Mouse (Mus musculus): ENCODE data around the gene Donson. TPM values are rescaled to one million over a fixed set of nuclear protein-coding genes. Genes with fewer than 3 reads are reported as not detected.

Gene Donson
- polyA plus RNA-seq, 1 experiment from 2014 or later: 38.5 TPM

- DNase-seq (ENCODE audit: low spot score) (no peak), ATAC-seq (ENCODE audit: low FRiP score) (no peak)
- Histone ChIP-seq H3K27me3 (ENCODE audit: control insufficient read depth, insufficient read depth, low read length) (no peaks in the 10 kb centered on the region), H3K9ac (ENCODE audit: low read depth, low read length) (no peak overlapping the region), H3K4me3 (ENCODE audit: low read depth, low read length) (no peak overlapping the region), H3K9me3 (ENCODE audit: control insufficient read depth, low read length) (no peaks in the 10 kb centered on the region), H3K27ac (ENCODE audit: low read depth, low read length) (no peak overlapping the region), H3K4me2 (replicated peaks; ENCODE audit: low read depth, low read length) (no peak overlapping the region), H3K36me3 (ENCODE audit: control insufficient read depth, insufficient read depth, low read length) (peaks cover 18% of the 10 kb centered on the region), H3K4me1 (replicated peaks; ENCODE audit: control insufficient read depth, insufficient read depth, low read length) (no peaks in the 10 kb centered on the region)
- WGBS: 90% methylated on average over 4 of the region's 4 CpGs
Measured at GRCm38 (mm10) chr16:91674500-91674899, 14.1 kb downstream of the Donson start.

DNA sequence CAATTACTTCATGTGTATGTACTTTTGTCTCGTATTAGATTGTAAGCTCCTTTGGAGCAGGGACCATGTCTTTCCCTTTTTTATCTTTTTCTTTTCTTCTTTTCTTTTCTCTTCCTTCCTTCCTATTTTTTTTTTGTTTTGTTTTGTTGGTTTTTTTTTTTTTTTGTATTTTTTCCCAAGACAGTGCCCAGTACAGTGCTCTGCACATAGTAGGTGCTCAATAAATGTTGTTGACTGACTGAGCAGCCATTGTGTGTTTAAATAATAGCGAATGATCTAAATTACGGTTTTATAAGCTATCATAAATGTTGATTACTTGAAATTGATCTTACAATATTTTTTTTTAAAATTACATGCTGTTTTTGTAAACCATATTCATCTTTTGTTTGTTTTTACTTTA lies 24.8 kb downstream of the Donson start:
- H3K36me3 ChIP-seq (ENCODE audit: control insufficient read depth, insufficient read depth, low read length): peaks cover 29% of the 10 kb centered on the region

DNA sequence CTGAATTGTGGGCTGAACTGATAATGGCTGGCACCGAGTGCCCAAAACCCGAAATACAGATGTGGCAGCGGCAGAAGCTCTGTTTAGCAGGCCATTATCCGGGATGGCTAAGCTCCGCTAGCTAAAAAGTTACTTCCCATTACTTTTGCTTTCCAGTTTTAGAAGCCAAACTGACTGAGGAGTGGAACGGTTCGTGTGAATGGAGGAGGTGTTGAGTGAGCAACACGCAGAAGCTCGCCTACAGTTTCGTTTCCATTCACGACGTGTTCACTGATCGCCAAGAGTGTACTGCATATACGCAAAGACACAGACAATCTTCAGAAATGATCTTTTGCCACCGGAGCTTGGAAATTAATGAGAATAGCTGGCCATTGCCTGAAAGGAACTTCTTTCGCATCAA lies 26.2 kb downstream of the Donson start:
- Histone ChIP-seq H3K36me3 (ENCODE audit: control insufficient read depth, insufficient read depth, low read length) (peaks cover 43% of the 10 kb centered on the region), H3K4me1 (replicated peaks; ENCODE audit: control insufficient read depth, insufficient read depth, low read length) (no peaks in the 10 kb centered on the region), H3K9ac (ENCODE audit: low read depth, low read length) (no peak overlapping the region), H3K4me2 (replicated peaks; ENCODE audit: low read depth, low read length) (no peak overlapping the region), H3K27ac (ENCODE audit: low read depth, low read length) (no peak overlapping the region), H3K9me3 (ENCODE audit: control insufficient read depth, low read length) (no peaks in the 10 kb centered on the region), H3K27me3 (ENCODE audit: control insufficient read depth, insufficient read depth, low read length) (no peaks in the 10 kb centered on the region), H3K4me3 (ENCODE audit: low read depth, low read length) (no peak overlapping the region)
- ATAC-seq (ENCODE audit: low FRiP score) (no peak), DNase-seq (ENCODE audit: low spot score) (no peak)
- 95% methylated on average over 16 of the region's 16 CpGs for WGBS

More for the DNA sequence above, 24.8 kb downstream of the Donson start:
- ATAC-seq (ENCODE audit: low FRiP score) (no peak), DNase-seq (ENCODE audit: low spot score) (no peak)
- Histone ChIP-seq H3K4me3 (ENCODE audit: low read depth, low read length) (no peak overlapping the region), H3K9me3 (ENCODE audit: control insufficient read depth, low read length) (no peaks in the 10 kb centered on the region), H3K4me1 (replicated peaks; ENCODE audit: control insufficient read depth, insufficient read depth, low read length) (no peaks in the 10 kb centered on the region), H3K27ac (ENCODE audit: low read depth, low read length) (no peak overlapping the region), H3K27me3 (ENCODE audit: control insufficient read depth, insufficient read depth, low read length) (no peaks in the 10 kb centered on the region), H3K9ac (ENCODE audit: low read depth, low read length) (no peak overlapping the region), H3K4me2 (replicated peaks; ENCODE audit: low read depth, low read length) (no peak overlapping the region)
- 95% methylated on average over 3 of the region's 3 CpGs for WGBS

- no peak overlapping the region for H3K4me2 ChIP-seq (replicated peaks; ENCODE audit: low read depth, low read length)
- no peak overlapping the region for H3K9ac ChIP-seq (ENCODE audit: low read depth, low read length)
- DNase-seq (ENCODE audit: low spot score) (no peak), ATAC-seq (ENCODE audit: low FRiP score) (no peak)
- H3K4me1 ChIP-seq (replicated peaks; ENCODE audit: control insufficient read depth, insufficient read depth, low read length): no peaks in the 10 kb centered on the region
- H3K27ac ChIP-seq (ENCODE audit: low read depth, low read length): no peak overlapping the region
- H3K4me3 ChIP-seq (ENCODE audit: low read depth, low read length): no peak overlapping the region
- 79% methylated on average over 1 of the region's 1 CpGs for WGBS
- H3K36me3 ChIP-seq (ENCODE audit: control insufficient read depth, insufficient read depth, low read length): peaks cover 51% of the 10 kb centered on the region
- H3K27me3 ChIP-seq (ENCODE audit: control insufficient read depth, insufficient read depth, low read length): no peaks in the 10 kb centered on the region
- H3K9me3 ChIP-seq (ENCODE audit: control insufficient read depth, low read length): no peaks in the 10 kb centered on the region
Measured at GRCm38 (mm10) chr16:91661397-91661796, 27.2 kb downstream of the Donson start.

- Histone ChIP-seq H3K9ac (ENCODE audit: low read depth, low read length) (no peak overlapping the region), H3K4me1 (replicated peaks; ENCODE audit: control insufficient read depth, insufficient read depth, low read length) (no peaks in the 10 kb centered on the region), H3K4me3 (ENCODE audit: low read depth, low read length) (no peak overlapping the region), H3K9me3 (ENCODE audit: control insufficient read depth, low read length) (no peaks in the 10 kb centered on the region), H3K27ac (ENCODE audit: low read depth, low read length) (no peak overlapping the region), H3K36me3 (ENCODE audit: control insufficient read depth, insufficient read depth, low read length) (peaks cover 61% of the 10 kb centered on the region), H3K27me3 (ENCODE audit: control insufficient read depth, insufficient read depth, low read length) (no peaks in the 10 kb centered on the region), H3K4me2 (replicated peaks; ENCODE audit: low read depth, low read length) (no peak overlapping the region)
- ATAC-seq (ENCODE audit: low FRiP score): no peak
- 98% methylated on average over 20 of the region's 20 CpGs for WGBS
- DNase-seq (ENCODE audit: low spot score): no peak
Measured at GRCm38 (mm10) chr16:91659798-91660197, 28.8 kb downstream of the Donson start.

DNA sequence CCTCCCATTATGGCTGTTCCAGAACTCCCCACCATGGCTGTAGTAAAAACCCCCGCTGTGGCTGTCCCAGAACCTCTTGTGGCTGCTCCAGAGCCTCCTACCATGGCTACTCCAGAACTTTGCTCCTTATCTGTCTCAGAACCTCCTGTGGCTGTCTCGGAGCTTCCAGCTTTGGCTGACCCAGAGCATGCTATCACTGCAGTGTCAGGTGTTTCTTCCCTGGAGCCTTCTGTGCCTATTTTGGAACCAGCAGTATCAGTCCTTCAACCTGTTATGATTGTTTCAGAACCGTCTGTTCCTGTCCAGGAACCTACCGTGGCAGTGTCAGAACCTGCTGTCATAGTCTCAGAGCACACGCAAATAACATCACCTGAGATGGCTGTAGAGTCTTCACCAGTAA lies 30.1 kb downstream of the Donson start:
- Histone ChIP-seq H3K27me3 (ENCODE audit: control insufficient read depth, insufficient read depth, low read length) (no peaks in the 10 kb centered on the region), H3K9ac (ENCODE audit: low read depth, low read length) (no peak overlapping the region), H3K4me3 (ENCODE audit: low read depth, low read length) (no peak overlapping the region), H3K4me1 (replicated peaks; ENCODE audit: control insufficient read depth, insufficient read depth, low read length) (no peaks in the 10 kb centered on the region), H3K9me3 (ENCODE audit: control insufficient read depth, low read length) (no peaks in the 10 kb centered on the region), H3K36me3 (ENCODE audit: control insufficient read depth, insufficient read depth, low read length) (peaks cover 60% of the 10 kb centered on the region), H3K27ac (ENCODE audit: low read depth, low read length) (no peak overlapping the region), H3K4me2 (replicated peaks; ENCODE audit: low read depth, low read length) (no peak overlapping the region)
- DNase-seq (ENCODE audit: low spot score): no peak
- ATAC-seq (ENCODE audit: low FRiP score): no peak
- WGBS: 95% methylated on average over 5 of the region's 5 CpGs

DNA sequence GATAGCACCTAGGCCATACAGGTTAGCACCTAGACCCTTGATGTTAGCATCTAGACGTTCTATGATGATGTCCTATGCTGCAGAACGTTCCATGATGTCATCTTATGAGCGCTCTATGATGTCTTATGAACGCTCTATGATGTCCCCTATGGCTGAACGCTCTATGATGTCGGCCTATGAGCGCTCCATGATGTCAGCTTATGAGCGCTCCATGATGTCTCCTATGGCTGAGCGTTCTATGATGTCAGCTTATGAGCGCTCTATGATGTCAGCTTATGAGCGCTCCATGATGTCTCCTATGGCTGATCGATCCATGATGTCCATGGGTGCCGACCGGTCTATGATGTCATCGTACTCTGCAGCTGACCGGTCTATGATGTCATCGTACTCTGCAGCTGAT lies 31.3 kb downstream of the Donson start:
- no peaks in the 10 kb centered on the region for H3K4me1 ChIP-seq (replicated peaks; ENCODE audit: control insufficient read depth, insufficient read depth, low read length)
- ATAC-seq (ENCODE audit: low FRiP score) (no peak), DNase-seq (ENCODE audit: low spot score) (no peak)
- 98% methylated on average over 17 of the region's 17 CpGs for WGBS
- no peaks in the 10 kb centered on the region for H3K27me3 ChIP-seq (ENCODE audit: control insufficient read depth, insufficient read depth, low read length)
- H3K4me2 ChIP-seq (replicated peaks; ENCODE audit: low read depth, low read length): no peak overlapping the region
- H3K36me3 ChIP-seq (ENCODE audit: control insufficient read depth, insufficient read depth, low read length): peaks cover 57% of the 10 kb centered on the region
- no peaks in the 10 kb centered on the region for H3K9me3 ChIP-seq (ENCODE audit: control insufficient read depth, low read length)
- H3K9ac ChIP-seq (ENCODE audit: low read depth, low read length): no peak overlapping the region
- no peak overlapping the region for H3K4me3 ChIP-seq (ENCODE audit: low read depth, low read length)
- no peak overlapping the region for H3K27ac ChIP-seq (ENCODE audit: low read depth, low read length)

DNA sequence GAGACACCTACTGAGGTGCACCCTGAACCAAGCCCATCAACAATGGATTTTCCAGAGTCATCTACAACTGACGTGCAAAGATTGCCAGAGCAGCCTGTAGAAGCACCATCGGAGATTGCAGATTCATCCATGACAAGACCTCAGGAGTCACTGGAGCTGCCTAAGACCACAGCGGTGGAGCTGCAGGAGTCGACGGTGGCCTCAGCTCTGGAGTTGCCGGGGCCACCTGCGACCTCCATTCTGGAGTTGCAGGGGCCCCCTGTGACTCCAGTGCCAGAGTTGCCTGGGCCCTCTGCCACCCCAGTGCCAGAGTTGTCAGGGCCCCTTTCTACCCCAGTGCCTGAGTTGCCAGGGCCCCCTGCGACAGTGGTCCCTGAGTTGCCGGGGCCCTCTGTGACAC lies 33.3 kb downstream of the Donson start:
- Histone ChIP-seq H3K9ac (ENCODE audit: low read depth, low read length) (no peak overlapping the region), H3K4me2 (replicated peaks; ENCODE audit: low read depth, low read length) (no peak overlapping the region), H3K27me3 (ENCODE audit: control insufficient read depth, insufficient read depth, low read length) (no peaks in the 10 kb centered on the region), H3K4me3 (ENCODE audit: low read depth, low read length) (no peak overlapping the region), H3K4me1 (replicated peaks; ENCODE audit: control insufficient read depth, insufficient read depth, low read length) (no peaks in the 10 kb centered on the region), H3K27ac (ENCODE audit: low read depth, low read length) (no peak overlapping the region), H3K9me3 (ENCODE audit: control insufficient read depth, low read length) (no peaks in the 10 kb centered on the region), H3K36me3 (ENCODE audit: control insufficient read depth, insufficient read depth, low read length) (peaks cover 57% of the 10 kb centered on the region)
- DNase-seq (ENCODE audit: low spot score): no peak
- ATAC-seq (ENCODE audit: low FRiP score): no peak
- 100% methylated on average over 9 of the region's 9 CpGs for WGBS

GRCm38 (mm10) chr16:91652191-91652590 lies 36.4 kb downstream of the Donson start:
- DNase-seq (ENCODE audit: low spot score) (no peak), ATAC-seq (ENCODE audit: low FRiP score) (no peak)
- Histone ChIP-seq H3K27ac (ENCODE audit: low read depth, low read length) (no peak overlapping the region), H3K36me3 (ENCODE audit: control insufficient read depth, insufficient read depth, low read length) (peaks cover 29% of the 10 kb centered on the region), H3K27me3 (ENCODE audit: control insufficient read depth, insufficient read depth, low read length) (no peaks in the 10 kb centered on the region), H3K9me3 (ENCODE audit: control insufficient read depth, low read length) (no peaks in the 10 kb centered on the region), H3K4me3 (ENCODE audit: low read depth, low read length) (no peak overlapping the region), H3K4me2 (replicated peaks; ENCODE audit: low read depth, low read length) (no peak overlapping the region), H3K4me1 (replicated peaks; ENCODE audit: control insufficient read depth, insufficient read depth, low read length) (0 out of 2 replicates have a peak, but pooled peaks cover 2% of the 10 kb centered on the region), H3K9ac (ENCODE audit: low read depth, low read length) (no peak overlapping the region)
- 94% methylated on average over 3 of the region's 3 CpGs for WGBS

Measured in hindbrain, embryonic 11.5 days (tissue).